Mouse (Mus musculus) lung, adult 2 months (tissue): ENCODE results near the gene Krtap27-1.

Experiments
- CTCF ChIP-seq: fragments of 200-500 bp; IDR thresholded peaks from 2 replicates; pipeline ENCODE4 v1.5.1; 2011; ENCODE audit warnings: mild to moderate bottlenecking, low read length, control low read depth; ENCODE audit not compliant: insufficient read depth
- POLR2A ChIP-seq: fragments of 200-500 bp; IDR thresholded peaks from 2 replicates; pipeline ENCODE4 v1.6.1; 2011; ENCODE audit warnings: low read depth, mild to moderate bottlenecking, control low read depth, low read length, borderline replicate concordance; ENCODE audit errors: extremely low read depth

- no peak for TF ChIP-seq CTCF
- no peak for TF ChIP-seq POLR2A
Observed at GRCm38 (mm10) chr16:88679099-88679498, 7.6 kb upstream of the Krtap27-1 start.
